Mouse (Mus musculus): Measurements from ENCODE around the gene Inpp4b. TPM values are rescaled to one million over a fixed set of nuclear protein-coding genes. Genes with fewer than 3 reads are reported as not detected.

The Inpp4b gene
- polyA plus RNA-seq, 1 experiment from 2014 or later: 14.1 TPM

GRCm38 (mm10) chr8:81370607-81371006 is 28.3 kb downstream of the Inpp4b start:
- no peaks in the 10 kb centered on the region for H3K9me3 ChIP-seq
- no peak overlapping the region for H3K4me2 ChIP-seq
- no peaks in the 10 kb centered on the region for H3K4me1 ChIP-seq
- no peaks in the 10 kb centered on the region for H3K36me3 ChIP-seq
- H3K9ac ChIP-seq: no peak overlapping the region
- 50% methylated on average over 5 of the region's 5 CpGs for WGBS
- ATAC-seq (ENCODE audit: insufficient number of reproducible peaks, insufficient read depth, low FRiP score, low TSS enrichment, low read depth): no peak
- H3K27ac ChIP-seq: no peak overlapping the region
- no peak overlapping the region for H3K4me3 ChIP-seq
- H3K27me3 ChIP-seq: no peaks in the 10 kb centered on the region

DNA sequence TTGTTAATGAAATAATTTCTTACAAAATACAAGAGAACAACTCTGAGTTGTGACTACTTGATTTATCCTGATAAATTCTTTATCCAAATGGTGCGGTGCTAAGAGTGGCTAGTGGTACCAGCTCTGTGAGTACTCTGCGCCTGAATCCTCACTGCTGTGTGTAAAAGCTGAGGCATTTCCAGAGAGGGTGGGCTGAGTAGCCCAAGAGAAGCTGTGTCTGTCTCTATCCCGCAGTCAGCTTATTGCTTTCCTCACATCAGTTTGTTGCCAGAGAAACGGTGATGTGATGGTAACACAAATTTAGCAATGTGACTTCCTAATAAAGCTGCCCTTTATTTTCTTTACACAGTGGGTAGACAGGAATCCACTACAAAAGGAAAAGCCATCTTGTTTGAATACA is 29.5 kb downstream of the Inpp4b start:
- Histone ChIP-seq H3K9me3 (no peaks in the 10 kb centered on the region), H3K27ac (no peak overlapping the region), H3K36me3 (no peaks in the 10 kb centered on the region), H3K4me1 (no peaks in the 10 kb centered on the region), H3K9ac (no peak overlapping the region), H3K4me2 (no peak overlapping the region), H3K27me3 (no peaks in the 10 kb centered on the region), H3K4me3 (no peak overlapping the region)
- 74% methylated on average over 4 of the region's 4 CpGs for WGBS
- ATAC-seq (ENCODE audit: insufficient number of reproducible peaks, insufficient read depth, low FRiP score, low TSS enrichment, low read depth): no peak

DNA sequence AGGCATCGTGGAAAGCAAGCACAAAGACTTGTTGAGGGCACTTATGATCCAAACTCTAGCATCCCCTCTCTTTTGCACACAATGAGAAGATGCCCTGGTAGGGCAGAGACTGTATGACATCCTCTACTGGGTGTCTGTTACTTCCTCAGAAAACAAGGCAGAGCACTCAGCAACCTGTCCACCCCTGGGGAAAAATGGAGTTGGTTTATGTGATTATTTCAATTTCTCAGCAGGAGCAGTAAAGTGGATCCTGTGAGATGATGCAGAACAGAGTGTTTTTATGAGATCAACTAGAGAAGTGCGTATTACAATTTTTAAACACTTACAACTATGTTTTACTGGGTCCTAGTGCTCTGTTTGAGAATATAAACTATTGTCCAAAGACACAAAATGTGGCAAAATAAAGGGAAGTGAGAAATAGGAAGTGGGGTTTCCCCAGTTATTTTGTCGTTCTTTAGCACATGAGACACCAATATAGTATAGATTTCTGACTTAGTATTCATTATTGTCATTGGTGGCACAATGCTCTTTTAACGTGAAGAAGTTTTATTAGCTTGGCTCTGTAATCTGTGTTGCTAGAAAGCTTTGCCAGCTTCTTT is 32.6 kb downstream of the Inpp4b start:
- Histone ChIP-seq H3K9me3 (no peaks in the 10 kb centered on the region), H3K4me1 (no peaks in the 10 kb centered on the region), H3K27ac (no peak overlapping the region), H3K4me3 (no peak overlapping the region), H3K4me2 (no peak overlapping the region), H3K36me3 (no peaks in the 10 kb centered on the region), H3K9ac (no peak overlapping the region), H3K27me3 (no peaks in the 10 kb centered on the region)
- no peak for ATAC-seq (ENCODE audit: insufficient number of reproducible peaks, insufficient read depth, low FRiP score, low TSS enrichment, low read depth)
- 84% methylated on average over 4 of the region's 4 CpGs for WGBS

DNA sequence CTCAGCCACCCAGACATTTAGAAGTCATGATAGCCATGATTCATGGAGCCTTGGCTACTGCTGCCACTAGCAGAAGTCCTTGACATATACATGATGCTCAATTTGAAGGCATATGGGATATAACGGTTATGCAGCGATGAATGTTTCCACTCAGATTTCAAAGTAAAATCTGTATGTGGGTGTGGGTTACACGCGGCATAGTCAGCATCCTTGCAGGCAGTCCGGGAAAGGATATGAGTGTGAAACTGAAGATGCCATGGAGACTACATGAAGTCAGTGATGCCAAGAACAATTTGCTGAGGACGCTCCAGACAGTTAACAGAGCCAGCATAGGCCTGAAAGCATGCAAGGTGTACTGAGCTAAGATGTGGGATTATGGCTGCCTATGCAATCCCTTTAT is 46.6 kb downstream of the Inpp4b start:
- no peak overlapping the region for H3K4me2 ChIP-seq
- no peak for ATAC-seq (ENCODE audit: insufficient number of reproducible peaks, insufficient read depth, low FRiP score, low TSS enrichment, low read depth)
- H3K27ac ChIP-seq: no peak overlapping the region
- H3K4me3 ChIP-seq: no peak overlapping the region
- no peaks in the 10 kb centered on the region for H3K9me3 ChIP-seq
- H3K4me1 ChIP-seq: no peaks in the 10 kb centered on the region
- no peak overlapping the region for H3K9ac ChIP-seq
- 77% methylated on average over 6 of the region's 6 CpGs for WGBS
- H3K36me3 ChIP-seq: no peaks in the 10 kb centered on the region
- no peaks in the 10 kb centered on the region for H3K27me3 ChIP-seq

GRCm38 (mm10) chr8:81399071-81399470 is 56.7 kb downstream of the Inpp4b start:
- ATAC-seq (ENCODE audit: insufficient number of reproducible peaks, insufficient read depth, low FRiP score, low TSS enrichment, low read depth): no peak
- Histone ChIP-seq H3K36me3 (no peaks in the 10 kb centered on the region), H3K9ac (no peak overlapping the region), H3K4me2 (no peak overlapping the region), H3K9me3 (no peaks in the 10 kb centered on the region), H3K4me1 (no peaks in the 10 kb centered on the region), H3K27ac (no peak overlapping the region), H3K4me3 (no peak overlapping the region), H3K27me3 (no peaks in the 10 kb centered on the region)

GRCm38 (mm10) chr8:81399501-81399900 is 57.1 kb downstream of the Inpp4b start:
- Histone ChIP-seq H3K9me3 (no peaks in the 10 kb centered on the region), H3K4me1 (no peaks in the 10 kb centered on the region), H3K4me2 (no peak overlapping the region), H3K27ac (no peak overlapping the region), H3K27me3 (no peaks in the 10 kb centered on the region), H3K4me3 (no peak overlapping the region), H3K36me3 (no peaks in the 10 kb centered on the region), H3K9ac (no peak overlapping the region)
- 69% methylated on average over 4 of the region's 4 CpGs for WGBS
- no peak for ATAC-seq (ENCODE audit: insufficient number of reproducible peaks, insufficient read depth, low FRiP score, low TSS enrichment, low read depth)

GRCm38 (mm10) chr8:81412707-81413106 is 70.4 kb downstream of the Inpp4b start:
- Histone ChIP-seq H3K9me3 (no peaks in the 10 kb centered on the region), H3K4me3 (no peak overlapping the region), H3K36me3 (no peaks in the 10 kb centered on the region), H3K4me2 (no peak overlapping the region), H3K27me3 (no peaks in the 10 kb centered on the region), H3K27ac (no peak overlapping the region), H3K9ac (no peak overlapping the region), H3K4me1 (no peaks in the 10 kb centered on the region)
- ATAC-seq (ENCODE audit: insufficient number of reproducible peaks, insufficient read depth, low FRiP score, low TSS enrichment, low read depth): no peak
- WGBS: 77% methylated on average over 2 of the region's 2 CpGs

DNA sequence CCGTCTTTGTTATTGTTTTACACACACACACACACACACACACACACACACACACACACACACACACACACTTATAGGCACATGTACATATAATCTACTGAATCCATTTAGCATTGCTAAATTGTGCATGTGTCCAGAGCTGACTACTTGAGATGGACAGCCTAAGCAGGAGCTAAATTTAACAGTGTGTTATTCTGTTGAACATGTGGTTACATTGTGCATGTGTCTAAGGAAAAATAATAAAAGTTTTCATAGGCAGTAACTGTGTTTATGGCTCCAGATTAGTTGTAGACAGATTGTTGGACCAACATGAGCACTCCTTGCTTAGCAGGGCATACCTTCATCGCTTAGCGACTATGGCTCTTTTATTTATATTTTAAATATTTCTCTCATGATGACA is 101.6 kb downstream of the Inpp4b start:
- no peaks in the 10 kb centered on the region for H3K36me3 ChIP-seq
- H3K27me3 ChIP-seq: no peaks in the 10 kb centered on the region
- no peak overlapping the region for H3K4me3 ChIP-seq
- no peak for ATAC-seq (ENCODE audit: insufficient number of reproducible peaks, insufficient read depth, low FRiP score, low TSS enrichment, low read depth)
- H3K9me3 ChIP-seq: no peaks in the 10 kb centered on the region
- H3K9ac ChIP-seq: no peak overlapping the region
- no peaks in the 10 kb centered on the region for H3K4me1 ChIP-seq
- WGBS: 87% methylated on average over 3 of the region's 3 CpGs
- H3K27ac ChIP-seq: no peak overlapping the region
- no peak overlapping the region for H3K4me2 ChIP-seq

DNA sequence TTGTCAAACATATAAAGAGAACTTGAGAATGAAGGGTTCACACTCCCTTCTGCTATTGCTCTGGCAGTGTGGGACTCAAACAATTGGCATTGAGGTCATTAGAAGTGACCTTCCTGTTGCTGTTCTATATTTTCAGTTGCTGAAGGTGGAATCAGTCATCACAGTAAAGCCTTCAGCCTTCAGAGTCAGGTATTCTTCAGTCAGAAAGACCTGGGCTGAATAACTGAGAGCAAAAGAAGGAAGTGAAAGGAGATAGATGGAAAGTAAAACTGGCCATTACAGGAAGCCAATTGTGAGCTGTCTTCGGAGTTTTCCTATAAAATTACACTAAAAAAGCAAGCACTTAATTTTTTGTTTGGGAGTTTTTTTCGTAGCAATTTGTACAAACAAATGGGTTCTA is 107.4 kb downstream of the Inpp4b start:
- Histone ChIP-seq H3K4me1 (no peaks in the 10 kb centered on the region), H3K4me2 (no peak overlapping the region), H3K4me3 (no peak overlapping the region), H3K9me3 (no peaks in the 10 kb centered on the region), H3K27me3 (no peaks in the 10 kb centered on the region), H3K36me3 (no peaks in the 10 kb centered on the region), H3K9ac (no peak overlapping the region), H3K27ac (no peak overlapping the region)
- 77% methylated on average over 2 of the region's 2 CpGs for WGBS
- ATAC-seq (ENCODE audit: insufficient number of reproducible peaks, insufficient read depth, low FRiP score, low TSS enrichment, low read depth): no peak

DNA sequence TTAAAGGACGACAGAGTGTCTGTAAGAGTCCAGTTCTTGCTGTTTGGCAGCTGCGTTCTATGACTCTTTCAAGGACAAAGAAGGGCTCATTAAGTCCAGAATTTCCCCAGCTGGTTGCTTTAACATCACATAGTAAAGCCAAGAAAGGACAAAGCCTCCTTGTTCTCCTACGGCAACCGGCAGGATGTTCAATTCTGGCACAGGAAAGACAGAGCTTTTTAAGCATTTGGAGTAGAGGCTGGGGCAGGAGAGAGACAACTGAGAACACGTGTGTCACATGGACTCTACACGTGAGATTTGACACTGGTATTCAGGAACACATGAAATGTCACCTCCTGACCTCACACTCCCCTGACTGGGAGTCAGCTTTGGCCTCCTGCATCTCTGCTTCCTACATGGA is 109.7 kb downstream of the Inpp4b start:
- no peaks in the 10 kb centered on the region for H3K4me1 ChIP-seq
- H3K27ac ChIP-seq: no peak overlapping the region
- H3K9ac ChIP-seq: no peak overlapping the region
- no peaks in the 10 kb centered on the region for H3K9me3 ChIP-seq
- H3K27me3 ChIP-seq: no peaks in the 10 kb centered on the region
- ATAC-seq (ENCODE audit: insufficient number of reproducible peaks, insufficient read depth, low FRiP score, low TSS enrichment, low read depth): no peak
- no peak overlapping the region for H3K4me2 ChIP-seq
- H3K4me3 ChIP-seq: no peak overlapping the region
- no peaks in the 10 kb centered on the region for H3K36me3 ChIP-seq
- 21% methylated on average over 6 of the region's 6 CpGs for WGBS

DNA sequence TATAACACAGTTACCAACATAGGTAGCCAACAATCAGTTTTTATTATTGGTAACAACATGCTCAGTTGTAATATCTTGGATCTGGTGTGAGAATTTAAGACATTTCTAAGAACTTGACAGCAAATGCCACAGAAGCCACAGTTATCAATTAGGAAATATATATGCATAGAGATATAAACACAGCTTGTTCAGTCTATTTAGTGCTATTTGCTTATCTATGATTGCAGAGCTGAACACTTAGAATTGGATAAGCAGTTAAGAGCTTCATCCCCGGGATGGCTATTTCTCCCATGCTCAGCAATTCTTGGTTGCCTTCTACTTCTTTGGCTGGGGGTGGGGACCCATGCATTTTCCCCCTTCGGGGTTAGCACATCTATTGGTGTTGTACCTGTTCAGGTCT is 112.5 kb downstream of the Inpp4b start:
- Histone ChIP-seq H3K27ac (no peak overlapping the region), H3K4me3 (no peak overlapping the region), H3K27me3 (no peaks in the 10 kb centered on the region), H3K9me3 (no peaks in the 10 kb centered on the region), H3K36me3 (no peaks in the 10 kb centered on the region), H3K9ac (no peak overlapping the region), H3K4me2 (no peak overlapping the region), H3K4me1 (no peaks in the 10 kb centered on the region)
- ATAC-seq (ENCODE audit: insufficient number of reproducible peaks, insufficient read depth, low FRiP score, low TSS enrichment, low read depth): no peak
- 83% methylated on average over 2 of the region's 2 CpGs for WGBS

- no peak overlapping the region for H3K9ac ChIP-seq
- no peak for ATAC-seq (ENCODE audit: insufficient number of reproducible peaks, insufficient read depth, low FRiP score, low TSS enrichment, low read depth)
- H3K4me2 ChIP-seq: no peak overlapping the region
- H3K27ac ChIP-seq: no peak overlapping the region
- H3K9me3 ChIP-seq: no peaks in the 10 kb centered on the region
- H3K4me1 ChIP-seq: no peaks in the 10 kb centered on the region
- no peaks in the 10 kb centered on the region for H3K27me3 ChIP-seq
- 73% methylated on average over 3 of the region's 3 CpGs for WGBS
- no peak overlapping the region for H3K4me3 ChIP-seq
- H3K36me3 ChIP-seq: no peaks in the 10 kb centered on the region
Measured at GRCm38 (mm10) chr8:81463762-81464161, 121.4 kb downstream of the Inpp4b start.

DNA sequence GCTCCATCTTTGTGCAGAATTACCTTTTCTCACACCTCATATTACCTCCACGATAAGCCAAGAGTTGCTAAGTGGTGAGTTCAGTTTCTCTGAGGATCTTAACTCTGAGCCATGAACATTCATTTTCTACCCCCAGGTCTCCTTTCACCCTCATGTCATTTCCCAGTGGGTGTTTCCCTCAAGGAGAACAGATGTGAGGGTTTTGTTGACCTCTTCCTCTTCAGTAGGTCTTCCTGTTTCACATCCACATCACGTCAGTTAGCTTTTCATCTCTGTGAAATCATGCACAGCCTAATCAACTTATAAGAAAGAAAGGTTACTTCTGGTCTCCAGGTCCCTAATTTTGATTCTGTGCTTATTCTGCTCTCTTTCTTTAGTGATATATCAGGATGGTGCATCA is 124.4 kb downstream of the Inpp4b start:
- H3K27me3 ChIP-seq: no peaks in the 10 kb centered on the region
- ATAC-seq (ENCODE audit: insufficient number of reproducible peaks, insufficient read depth, low FRiP score, low TSS enrichment, low read depth): no peak
- 75% methylated on average over 2 of the region's 2 CpGs for WGBS
- no peaks in the 10 kb centered on the region for H3K4me1 ChIP-seq
- H3K4me2 ChIP-seq: no peak overlapping the region
- no peaks in the 10 kb centered on the region for H3K9me3 ChIP-seq
- no peak overlapping the region for H3K4me3 ChIP-seq
- no peak overlapping the region for H3K27ac ChIP-seq
- no peaks in the 10 kb centered on the region for H3K36me3 ChIP-seq
- no peak overlapping the region for H3K9ac ChIP-seq
